Mouse (Mus musculus): ENCODE results near the gene Adam11. TPM values are rescaled to one million over a fixed set of nuclear protein-coding genes. Genes with fewer than 3 reads are reported as not detected.
A peak's percentile ranks its signal among the peaks of the same experiment; 100 is the strongest.

Gene Adam11
- polyA plus RNA-seq, 1 experiment from 2014 or later: 34.0 TPM

GRCm38 (mm10) chr11:102780986-102781351 lies 19.7 kb downstream of the Adam11 start:
- Histone ChIP-seq H3K4me2 (no peak overlapping the region), H3K9me3 (replicated peaks) (no peaks in the 10 kb centered on the region), H3K4me1 (peaks cover 14% of the 10 kb centered on the region), H3K9ac (replicated peaks) (no peak overlapping the region), H3K4me3 (replicated peaks) (no peak overlapping the region), H3K27me3 (replicated peaks) (no peaks in the 10 kb centered on the region), H3K27ac (replicated peaks) (no peak overlapping the region), H3K36me3 (peaks cover 22% of the 10 kb centered on the region)
- no peak for ATAC-seq (ENCODE audit: low FRiP score)
- WGBS: 64% methylated on average over 10 of the region's 10 CpGs

GRCm38 (mm10) chr11:102781523-102781922 lies 20.3 kb downstream of the Adam11 start:
- Histone ChIP-seq H3K27me3 (replicated peaks) (no peaks in the 10 kb centered on the region), H3K27ac (replicated peaks) (no peak overlapping the region), H3K4me3 (replicated peaks) (no peak overlapping the region), H3K9ac (replicated peaks) (no peak overlapping the region), H3K4me2 (no peak overlapping the region), H3K36me3 (peaks cover 16% of the 10 kb centered on the region), H3K9me3 (replicated peaks) (no peaks in the 10 kb centered on the region), H3K4me1 (peaks cover 12% of the 10 kb centered on the region)
- WGBS: 89% methylated on average over 4 of the region's 4 CpGs
- ATAC-seq (ENCODE audit: low FRiP score): no peak

GRCm38 (mm10) chr11:102783443-102783842 lies 22.2 kb downstream of the Adam11 start:
- H3K4me1 ChIP-seq: peaks cover 2% of the 10 kb centered on the region; the same call in 1 of the 2 replicates
- H3K36me3 ChIP-seq: no peaks in the 10 kb centered on the region
- ATAC-seq (ENCODE audit: low FRiP score): no peak
- H3K4me2 ChIP-seq: no peak overlapping the region
- 74% methylated on average over 7 of the region's 7 CpGs for WGBS
- H3K27ac ChIP-seq (replicated peaks): no peak overlapping the region
- H3K27me3 ChIP-seq (replicated peaks): no peaks in the 10 kb centered on the region
- no peaks in the 10 kb centered on the region for H3K9me3 ChIP-seq (replicated peaks)
- H3K4me3 ChIP-seq (replicated peaks): no peak overlapping the region
- no peak overlapping the region for H3K9ac ChIP-seq (replicated peaks)

- no peak overlapping the region for H3K4me3 ChIP-seq (replicated peaks)
- H3K27me3 ChIP-seq (replicated peaks): no peaks in the 10 kb centered on the region
- no peak overlapping the region for H3K9ac ChIP-seq (replicated peaks)
- no peaks in the 10 kb centered on the region for H3K9me3 ChIP-seq (replicated peaks)
- ATAC-seq (ENCODE audit: low FRiP score): no peak
- no peak overlapping the region for H3K4me2 ChIP-seq
- no peaks in the 10 kb centered on the region for H3K36me3 ChIP-seq
- H3K27ac ChIP-seq (replicated peaks): no peak overlapping the region
- 84% methylated on average over 5 of the region's 5 CpGs for WGBS
- H3K4me1 ChIP-seq: peaks cover 7% of the 10 kb centered on the region
These were observed 26.5 kb downstream of the Adam11 start for GRCm38 (mm10) chr11:102787688-102788177.

- no peaks in the 10 kb centered on the region for H3K9me3 ChIP-seq (replicated peaks)
- no peak overlapping the region for H3K4me2 ChIP-seq
- 51% methylated on average over 14 of the region's 14 CpGs for WGBS
- H3K4me3 ChIP-seq (replicated peaks): no peak overlapping the region
- no peaks in the 10 kb centered on the region for H3K27me3 ChIP-seq (replicated peaks)
- no peak overlapping the region for H3K27ac ChIP-seq (replicated peaks)
- H3K4me1 ChIP-seq: peaks cover 7% of the 10 kb centered on the region
- no peaks in the 10 kb centered on the region for H3K36me3 ChIP-seq
- no peak overlapping the region for H3K9ac ChIP-seq (replicated peaks)
- ATAC-seq (ENCODE audit: low FRiP score): no peak
These were observed 30.6 kb downstream of the Adam11 start for GRCm38 (mm10) chr11:102791682-102792445.

GRCm38 (mm10) chr11:102794157-102794556 lies 32.9 kb downstream of the Adam11 start:
- 54% methylated on average over 8 of the region's 8 CpGs for WGBS
- Histone ChIP-seq H3K4me2 (no peak overlapping the region), H3K9me3 (replicated peaks) (no peaks in the 10 kb centered on the region), H3K4me3 (replicated peaks) (no peak overlapping the region), H3K36me3 (no peaks in the 10 kb centered on the region; the same call in 1 of the 2 replicates), H3K9ac (replicated peaks) (no peak overlapping the region), H3K4me1 (peaks cover 7% of the 10 kb centered on the region), H3K27me3 (replicated peaks) (no peaks in the 10 kb centered on the region), H3K27ac (replicated peaks) (no peak overlapping the region)
- ATAC-seq (ENCODE audit: low FRiP score): no peak

GRCm38 (mm10) chr11:102803453-102803852 lies 42.2 kb downstream of the Adam11 start:
- 85% methylated on average over 5 of the region's 5 CpGs for WGBS
- Histone ChIP-seq H3K9me3 (replicated peaks) (no peaks in the 10 kb centered on the region), H3K9ac (replicated peaks) (no peak overlapping the region), H3K4me1 (no peaks in the 10 kb centered on the region), H3K4me2 (no peak overlapping the region), H3K27ac (replicated peaks) (no peak overlapping the region), H3K4me3 (replicated peaks) (no peak overlapping the region), H3K27me3 (replicated peaks) (no peaks in the 10 kb centered on the region), H3K36me3 (peaks cover 27% of the 10 kb centered on the region)
- ATAC-seq (ENCODE audit: low FRiP score): no peak

GRCm38 (mm10) chr11:102808246-102808645 lies 47.0 kb downstream of the Adam11 start:
- no peak overlapping the region for H3K9ac ChIP-seq (replicated peaks)
- H3K27ac ChIP-seq (replicated peaks): no peak overlapping the region
- no peaks in the 10 kb centered on the region for H3K9me3 ChIP-seq (replicated peaks)
- 80% methylated on average over 5 of the region's 5 CpGs for WGBS
- peaks cover 5% of the 10 kb centered on the region; the same call in 1 of the 2 replicates for H3K4me1 ChIP-seq
- H3K36me3 ChIP-seq: no peaks in the 10 kb centered on the region
- no peak overlapping the region for H3K4me2 ChIP-seq
- ATAC-seq (ENCODE audit: low FRiP score): no peak
- no peak overlapping the region for H3K4me3 ChIP-seq (replicated peaks)
- no peaks in the 10 kb centered on the region for H3K27me3 ChIP-seq (replicated peaks)

- Histone ChIP-seq H3K4me2 (no peak overlapping the region), H3K36me3 (no peaks in the 10 kb centered on the region), H3K4me3 (replicated peaks) (no peak overlapping the region), H3K27me3 (replicated peaks) (no peaks in the 10 kb centered on the region), H3K9me3 (replicated peaks) (no peaks in the 10 kb centered on the region), H3K27ac (replicated peaks) (no peak overlapping the region), H3K4me1 (peaks cover 13% of the 10 kb centered on the region), H3K9ac (replicated peaks) (no peak overlapping the region)
- 25% methylated on average over 4 of the region's 4 CpGs for WGBS
- no peak for ATAC-seq (ENCODE audit: low FRiP score)
These were observed 49.7 kb downstream of the Adam11 start for GRCm38 (mm10) chr11:102810721-102811485.

GRCm38 (mm10) chr11:102814881-102815280 lies 53.6 kb downstream of the Adam11 start:
- no peak for ATAC-seq (ENCODE audit: low FRiP score)
- Histone ChIP-seq H3K27me3 (replicated peaks) (no peaks in the 10 kb centered on the region), H3K9ac (replicated peaks) (no peak overlapping the region), H3K36me3 (no peaks in the 10 kb centered on the region), H3K27ac (replicated peaks) (no peak overlapping the region), H3K4me3 (replicated peaks) (no peak overlapping the region), H3K4me2 (0 out of 2 replicates have a peak overlapping the region, but pooled peaks have one; percentile 5), H3K9me3 (replicated peaks) (no peaks in the 10 kb centered on the region), H3K4me1 (peaks cover 38% of the 10 kb centered on the region)

GRCm38 (mm10) chr11:102818121-102819020 lies 57.1 kb downstream of the Adam11 start:
- Histone ChIP-seq H3K9me3 (replicated peaks) (no peaks in the 10 kb centered on the region), H3K27me3 (replicated peaks) (0 out of 2 replicates have a peak, but pooled peaks cover 4% of the 10 kb centered on the region), H3K4me2 (peak overlapping the region; percentile 93), H3K4me1 (peaks cover 34% of the 10 kb centered on the region), H3K36me3 (no peaks in the 10 kb centered on the region), H3K27ac (replicated peaks) (peak overlapping the region; percentile 92), H3K4me3 (replicated peaks) (peak overlapping the region; percentile 82), H3K9ac (replicated peaks) (peak overlapping the region; percentile 79)
- ATAC-seq (ENCODE audit: low FRiP score): peak; percentile 20; the same call in 1 of the 2 replicates
- under 1% methylated on average over 43 of the region's 92 CpGs for WGBS
